Mouse (Mus musculus): ENCODE data around the gene Gm42906. TPM values are rescaled to one million over a fixed set of nuclear protein-coding genes. Genes with fewer than 3 reads are reported as not detected.

Gene Gm42906
- total and polyA plus RNA-seq, 2 experiments from 2014 or later: not detected

GRCm38 (mm10) chr5:151349616-151350015 is 78.3 kb downstream of the Gm42906 start:
- Histone ChIP-seq H3K4me1 (ENCODE audit: insufficient read depth) (no peaks in the 10 kb centered on the region), H3K4me3 (ENCODE audit: low read depth, low read length) (no peak overlapping the region), H3K36me3 (ENCODE audit: insufficient read depth) (no peaks in the 10 kb centered on the region), H3K9me3 (ENCODE audit: low read length) (no peaks in the 10 kb centered on the region), H3K4me2 (ENCODE audit: low read depth) (no peak overlapping the region), H3K27ac (ENCODE audit: low read depth, low read length) (no peak overlapping the region), H3K9ac (no peak overlapping the region), H3K27me3 (ENCODE audit: insufficient read depth, low read length) (no peaks in the 10 kb centered on the region)
- no peak for TF ChIP-seq CTCF (IDR thresholded peaks at IDR 0.05; ENCODE audit: low read depth)
- no peak for ATAC-seq
- WGBS: 61% methylated on average over 1 of the region's 1 CpGs
- no peak for DNase-seq

- Histone ChIP-seq H3K27me3 (ENCODE audit: insufficient read depth, low read length) (no peaks in the 10 kb centered on the region), H3K4me3 (ENCODE audit: low read depth, low read length) (no peak overlapping the region), H3K4me2 (ENCODE audit: low read depth) (no peak overlapping the region), H3K27ac (ENCODE audit: low read depth, low read length) (no peak overlapping the region), H3K36me3 (ENCODE audit: insufficient read depth) (no peaks in the 10 kb centered on the region), H3K4me1 (ENCODE audit: insufficient read depth) (no peaks in the 10 kb centered on the region), H3K9me3 (ENCODE audit: low read length) (no peaks in the 10 kb centered on the region), H3K9ac (no peak overlapping the region)
- no peak for TF ChIP-seq CTCF (IDR thresholded peaks at IDR 0.05; ENCODE audit: low read depth)
- DNase-seq (no peak), ATAC-seq (no peak)
- 68% methylated on average over 3 of the region's 3 CpGs for WGBS
Observed at GRCm38 (mm10) chr5:151348418-151348817, 79.5 kb downstream of the Gm42906 start.

DNA sequence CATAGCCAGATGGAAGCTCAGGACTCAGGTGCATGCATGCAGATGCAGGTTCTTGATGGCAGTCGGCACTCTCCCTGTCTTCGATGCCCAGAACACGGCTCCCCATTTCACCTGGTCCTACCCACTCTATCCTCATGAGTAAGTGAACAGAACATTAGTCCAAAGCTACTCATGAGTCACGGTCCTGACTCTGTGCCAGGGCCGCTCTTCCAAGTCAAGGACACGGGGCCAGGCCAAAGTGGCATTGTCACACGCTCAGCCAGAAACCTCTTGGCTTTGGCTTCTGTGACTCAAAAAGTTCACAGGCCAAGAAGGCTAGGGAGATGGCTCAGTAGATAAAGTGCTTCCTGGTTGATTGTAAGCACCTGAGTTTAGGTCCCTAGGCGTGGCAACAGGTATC is 81.3 kb downstream of the Gm42906 start:
- no peak for TF ChIP-seq CTCF (IDR thresholded peaks at IDR 0.05; ENCODE audit: low read depth)
- Histone ChIP-seq H3K27me3 (ENCODE audit: insufficient read depth, low read length) (no peaks in the 10 kb centered on the region), H3K4me3 (ENCODE audit: low read depth, low read length) (no peak overlapping the region), H3K4me2 (ENCODE audit: low read depth) (no peak overlapping the region), H3K4me1 (ENCODE audit: insufficient read depth) (no peaks in the 10 kb centered on the region), H3K27ac (ENCODE audit: low read depth, low read length) (no peak overlapping the region), H3K36me3 (ENCODE audit: insufficient read depth) (no peaks in the 10 kb centered on the region), H3K9ac (no peak overlapping the region), H3K9me3 (ENCODE audit: low read length) (no peaks in the 10 kb centered on the region)
- no peak for ATAC-seq
- whole genome bisulfite sequencing: 93% methylated on average over 8 of the region's 8 CpGs
- no peak for DNase-seq

GRCm38 (mm10) chr5:151344737-151345136 is 83.2 kb downstream of the Gm42906 start:
- TF ChIP-seq CTCF (IDR thresholded peaks at IDR 0.05; ENCODE audit: low read depth): no peak
- Histone ChIP-seq H3K36me3 (ENCODE audit: insufficient read depth) (no peaks in the 10 kb centered on the region), H3K27ac (ENCODE audit: low read depth, low read length) (no peak overlapping the region), H3K9ac (no peak overlapping the region), H3K4me1 (ENCODE audit: insufficient read depth) (no peaks in the 10 kb centered on the region), H3K4me2 (ENCODE audit: low read depth) (no peak overlapping the region), H3K27me3 (ENCODE audit: insufficient read depth, low read length) (no peaks in the 10 kb centered on the region), H3K4me3 (ENCODE audit: low read depth, low read length) (no peak overlapping the region), H3K9me3 (ENCODE audit: low read length) (no peaks in the 10 kb centered on the region)
- no peak for ATAC-seq
- DNase-seq: no peak
- 89% methylated on average over 4 of the region's 4 CpGs for WGBS

DNA sequence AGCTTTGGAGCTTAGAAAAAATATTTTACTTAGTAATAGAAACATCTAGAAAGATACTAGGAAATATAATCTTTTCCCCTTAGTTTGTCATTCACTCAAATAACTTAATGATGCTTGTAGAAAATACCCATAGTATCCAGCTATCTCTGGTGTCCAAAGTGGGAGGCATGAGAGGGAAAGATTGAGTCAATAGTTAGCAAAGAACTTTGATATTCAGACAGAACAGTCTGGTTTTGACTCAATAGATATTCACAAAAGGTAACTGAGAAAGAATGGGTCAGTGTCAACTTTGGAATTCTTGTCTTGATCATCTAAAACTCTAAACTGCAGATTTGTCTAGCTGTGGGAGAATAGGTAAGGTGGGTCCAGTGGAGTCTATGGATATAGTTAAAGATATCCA is 94.3 kb downstream of the Gm42906 start:
- Histone ChIP-seq H3K4me2 (ENCODE audit: low read depth) (no peak overlapping the region), H3K27ac (ENCODE audit: low read depth, low read length) (no peak overlapping the region), H3K9me3 (ENCODE audit: low read length) (no peaks in the 10 kb centered on the region), H3K9ac (no peak overlapping the region), H3K4me3 (ENCODE audit: low read depth, low read length) (no peak overlapping the region), H3K36me3 (ENCODE audit: insufficient read depth) (no peaks in the 10 kb centered on the region), H3K4me1 (ENCODE audit: insufficient read depth) (no peaks in the 10 kb centered on the region), H3K27me3 (ENCODE audit: insufficient read depth, low read length) (no peaks in the 10 kb centered on the region)
- no peak for TF ChIP-seq CTCF (IDR thresholded peaks at IDR 0.05; ENCODE audit: low read depth)
- DNase-seq (no peak), ATAC-seq (no peak)

DNA sequence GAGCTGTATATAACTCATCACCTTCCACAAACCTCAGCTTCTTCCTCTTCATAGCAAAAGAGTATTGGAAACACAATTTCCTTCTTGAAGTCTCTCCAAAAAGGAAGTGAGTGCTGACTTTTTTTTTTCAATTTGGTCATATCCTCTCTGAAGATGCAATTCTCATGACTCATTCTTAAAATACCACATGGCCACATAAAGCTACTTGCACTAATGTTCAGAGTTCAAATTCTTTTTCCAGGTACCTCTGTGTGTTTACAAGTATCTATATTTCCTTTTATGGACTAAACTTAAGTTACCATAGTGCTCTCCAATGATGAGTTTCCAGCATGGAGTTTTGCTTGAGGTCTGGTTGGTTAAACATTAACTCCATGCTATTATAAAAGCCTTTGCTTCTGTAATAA is 94.8 kb downstream of the Gm42906 start:
- TF ChIP-seq CTCF (IDR thresholded peaks at IDR 0.05; ENCODE audit: low read depth): no peak
- Histone ChIP-seq H3K4me3 (ENCODE audit: low read depth, low read length) (no peak overlapping the region), H3K9ac (no peak overlapping the region), H3K36me3 (ENCODE audit: insufficient read depth) (no peaks in the 10 kb centered on the region), H3K4me1 (ENCODE audit: insufficient read depth) (no peaks in the 10 kb centered on the region), H3K27ac (ENCODE audit: low read depth, low read length) (no peak overlapping the region), H3K9me3 (ENCODE audit: low read length) (no peaks in the 10 kb centered on the region), H3K27me3 (ENCODE audit: insufficient read depth, low read length) (no peaks in the 10 kb centered on the region), H3K4me2 (ENCODE audit: low read depth) (no peak overlapping the region)
- no peak for DNase-seq
- no peak for ATAC-seq

GRCm38 (mm10) chr5:151315804-151316597 is 112.0 kb downstream of the Gm42906 start:
- Histone ChIP-seq H3K36me3 (ENCODE audit: insufficient read depth) (no peaks in the 10 kb centered on the region), H3K4me2 (ENCODE audit: low read depth) (no peak overlapping the region), H3K4me1 (ENCODE audit: insufficient read depth) (no peaks in the 10 kb centered on the region), H3K9me3 (ENCODE audit: low read length) (no peaks in the 10 kb centered on the region), H3K27ac (ENCODE audit: low read depth, low read length) (no peak overlapping the region), H3K4me3 (ENCODE audit: low read depth, low read length) (no peak overlapping the region), H3K27me3 (ENCODE audit: insufficient read depth, low read length) (no peaks in the 10 kb centered on the region), H3K9ac (no peak overlapping the region)
- 84% methylated on average over 10 of the region's 10 CpGs for WGBS
- no peak for TF ChIP-seq CTCF (IDR thresholded peaks at IDR 0.05; ENCODE audit: low read depth)
- ATAC-seq (peak; percentile 73), DNase-seq (peak; percentile 45)
